Mouse (Mus musculus): ENCODE results near the gene Klhl12. TPM values are rescaled to one million over a fixed set of nuclear protein-coding genes. Genes with fewer than 3 reads are reported as not detected.

The Klhl12 gene
- total and polyA plus RNA-seq, 2 experiments from 2014 or later: 26.4 to 35.3 TPM

- no peaks in the 10 kb centered on the region for H3K27me3 ChIP-seq (ENCODE audit: insufficient read depth, low read length)
- peak; percentile 53 for TF ChIP-seq CTCF (IDR thresholded peaks at IDR 0.05)
- H3K4me1 ChIP-seq (ENCODE audit: insufficient read depth, low read length): 0 out of 2 replicates have a peak, but pooled peaks cover 7% of the 10 kb centered on the region
- no peaks in the 10 kb centered on the region for H3K36me3 ChIP-seq (ENCODE audit: insufficient read depth, low read length)
- DNase-seq (ENCODE audit: low spot score): no peak
- H3K4me2 ChIP-seq (ENCODE audit: low read depth, low read length, poor library complexity, severe bottlenecking): peak overlapping the region; percentile 66
- peak overlapping the region; percentile 49; the same call in 1 of the 2 replicates for H3K27ac ChIP-seq (ENCODE audit: low read depth, low read length)
- H3K9me3 ChIP-seq (ENCODE audit: low read length): no peaks in the 10 kb centered on the region
- WGBS: 13% methylated on average over 11 of the region's 11 CpGs
- ATAC-seq (ENCODE audit: low FRiP score): peak; percentile 43
- H3K4me3 ChIP-seq (ENCODE audit: low read depth, low read length): peak overlapping the region; percentile 95
- H3K9ac ChIP-seq (replicated peaks; ENCODE audit: low read length, poor library complexity, severe bottlenecking): no peak overlapping the region; the same call in 1 of the 2 replicates
Measured at GRCm38 (mm10) chr1:134414501-134415167, 40.7 kb upstream of the Klhl12 start.

- DNase-seq (ENCODE audit: low spot score): peak; percentile 97
- Histone ChIP-seq H3K4me2 (ENCODE audit: low read depth, low read length, poor library complexity, severe bottlenecking) (peak within 1 kb of the TSS; percentile 66), H3K27me3 (ENCODE audit: insufficient read depth, low read length) (no peaks in the 10 kb centered on the region), H3K36me3 (ENCODE audit: insufficient read depth, low read length) (no peaks in the 10 kb centered on the region), H3K4me3 (ENCODE audit: low read depth, low read length) (peak within 1 kb of the TSS; percentile 95), H3K4me1 (ENCODE audit: insufficient read depth, low read length) (0 out of 2 replicates have a peak, but pooled peaks cover 7% of the 10 kb centered on the region), H3K9me3 (ENCODE audit: low read length) (no peaks in the 10 kb centered on the region), H3K9ac (replicated peaks; ENCODE audit: low read length, poor library complexity, severe bottlenecking) (peak within 1 kb of the TSS; percentile 87), H3K27ac (ENCODE audit: low read depth, low read length) (peak within 1 kb of the TSS; percentile 81)
- TF ChIP-seq CTCF (IDR thresholded peaks at IDR 0.05): no peak
- ATAC-seq (ENCODE audit: low FRiP score): peak; percentile 100
- 0% methylated on average over 53 of the region's 77 CpGs for WGBS
Measured at GRCm38 (mm10) chr1:134415168-134415831, 40.0 kb upstream of the Klhl12 start, which contains the start of gene Adipor1. Gene Adipor1 (plus strand): TSS chr1:134415378.

GRCm38 (mm10) chr1:134418414-134418975, 36.8 kb upstream of the Klhl12 start:
- Histone ChIP-seq H3K4me1 (ENCODE audit: insufficient read depth, low read length) (0 out of 2 replicates have a peak, but pooled peaks cover 7% of the 10 kb centered on the region), H3K4me2 (ENCODE audit: low read depth, low read length, poor library complexity, severe bottlenecking) (no peak overlapping the region), H3K27ac (ENCODE audit: low read depth, low read length) (no peak overlapping the region), H3K9ac (replicated peaks; ENCODE audit: low read length, poor library complexity, severe bottlenecking) (no peak overlapping the region), H3K4me3 (ENCODE audit: low read depth, low read length) (no peak overlapping the region), H3K9me3 (ENCODE audit: low read length) (no peaks in the 10 kb centered on the region), H3K36me3 (ENCODE audit: insufficient read depth, low read length) (peaks cover 7% of the 10 kb centered on the region; the same call in 1 of the 2 replicates), H3K27me3 (ENCODE audit: insufficient read depth, low read length) (no peaks in the 10 kb centered on the region)
- TF ChIP-seq CTCF (IDR thresholded peaks at IDR 0.05): no peak
- no peak for ATAC-seq (ENCODE audit: low FRiP score)
- DNase-seq (ENCODE audit: low spot score): no peak
- 86% methylated on average over 2 of the region's 2 CpGs for WGBS

GRCm38 (mm10) chr1:134419176-134419575, 36.2 kb upstream of the Klhl12 start:
- no peak overlapping the region for H3K4me2 ChIP-seq (ENCODE audit: low read depth, low read length, poor library complexity, severe bottlenecking)
- DNase-seq (ENCODE audit: low spot score): no peak
- no peak overlapping the region for H3K27ac ChIP-seq (ENCODE audit: low read depth, low read length)
- H3K4me1 ChIP-seq (ENCODE audit: insufficient read depth, low read length): 0 out of 2 replicates have a peak, but pooled peaks cover 7% of the 10 kb centered on the region
- WGBS: 84% methylated on average over 1 of the region's 1 CpGs
- ATAC-seq (ENCODE audit: low FRiP score): no peak
- H3K4me3 ChIP-seq (ENCODE audit: low read depth, low read length): no peak overlapping the region
- TF ChIP-seq CTCF (IDR thresholded peaks at IDR 0.05): no peak
- H3K9ac ChIP-seq (replicated peaks; ENCODE audit: low read length, poor library complexity, severe bottlenecking): no peak overlapping the region
- H3K9me3 ChIP-seq (ENCODE audit: low read length): no peaks in the 10 kb centered on the region
- no peaks in the 10 kb centered on the region for H3K27me3 ChIP-seq (ENCODE audit: insufficient read depth, low read length)
- H3K36me3 ChIP-seq (ENCODE audit: insufficient read depth, low read length): peaks cover 13% of the 10 kb centered on the region

- Histone ChIP-seq H3K4me1 (ENCODE audit: insufficient read depth, low read length) (0 out of 2 replicates have a peak, but pooled peaks cover 7% of the 10 kb centered on the region), H3K4me2 (ENCODE audit: low read depth, low read length, poor library complexity, severe bottlenecking) (no peak overlapping the region), H3K36me3 (ENCODE audit: insufficient read depth, low read length) (peaks cover 20% of the 10 kb centered on the region), H3K27me3 (ENCODE audit: insufficient read depth, low read length) (no peaks in the 10 kb centered on the region), H3K9me3 (ENCODE audit: low read length) (no peaks in the 10 kb centered on the region), H3K4me3 (ENCODE audit: low read depth, low read length) (no peak overlapping the region), H3K27ac (ENCODE audit: low read depth, low read length) (no peak overlapping the region), H3K9ac (replicated peaks; ENCODE audit: low read length, poor library complexity, severe bottlenecking) (no peak overlapping the region)
- ATAC-seq (ENCODE audit: low FRiP score) (no peak), DNase-seq (ENCODE audit: low spot score) (peak; percentile 5)
- 46% methylated on average over 5 of the region's 5 CpGs for WGBS
- no peak for TF ChIP-seq CTCF (IDR thresholded peaks at IDR 0.05)
Measured at GRCm38 (mm10) chr1:134419751-134420458, 35.4 kb upstream of the Klhl12 start.

All from midbrain, postnatal 0 days (tissue).